Mouse (Mus musculus) liver, postnatal 0 days (tissue): ENCODE data around the gene Miga1. TPM values are rescaled to one million over a fixed set of nuclear protein-coding genes. Genes with fewer than 3 reads are reported as not detected.

ENCODE experiments used
- ATAC-seq: fragments of 200-750 bp; cut with Nextera tagmentation; 2 replicates; pipeline ENCODE4 v1.8.0; 2017; ENCODE audit warnings: mild to moderate bottlenecking, moderate library complexity
- DNase-seq: peaks from one replicate; pipeline ENCODE4 v3.0.0-alpha.2; 2016
- H3K27ac ChIP-seq: fragments of 300-500 bp; sonication (generic); 2 replicates; pipeline ENCODE4 v1.5.1; 2014; ENCODE audit warnings: antibody characterized with exemption, moderate library complexity, mild to moderate bottlenecking, low read depth
- H3K27me3 ChIP-seq: fragments of 300-500 bp; sonication (generic); 2 replicates; pipeline ENCODE4 v1.6.1; 2014; ENCODE audit warnings: low read length, control low read depth, mixed read lengths; ENCODE audit not compliant: insufficient read depth
- H3K36me3 ChIP-seq: fragments of 300-500 bp; sonication (generic); replicated peaks from 2 replicates; pipeline ENCODE4 v1.6.1; 2014; ENCODE audit warnings: mild to moderate bottlenecking, control low read depth, low read length, moderate library complexity, mixed read lengths; ENCODE audit not compliant: insufficient read depth
- H3K4me1 ChIP-seq: fragments of 300-500 bp; sonication (generic); 2 replicates; pipeline ENCODE4 v1.6.1; 2014; ENCODE audit warnings: antibody characterized with exemption, mild to moderate bottlenecking, control low read depth; ENCODE audit not compliant: insufficient read depth
- H3K4me2 ChIP-seq: fragments of 300-500 bp; sonication (generic); 2 replicates; pipeline ENCODE4 v1.6.1; 2014; ENCODE audit warnings: low read depth, mild to moderate bottlenecking, low read length, moderate library complexity, mixed read lengths
- H3K4me3 ChIP-seq: fragments of 300-500 bp; sonication (generic); 2 replicates; pipeline ENCODE4 v1.5.1; 2014; ENCODE audit warnings: low read depth, low read length
- H3K9ac ChIP-seq: fragments of 300-500 bp; sonication (generic); replicated peaks from 2 replicates; pipeline ENCODE4 v1.6.1; 2014; ENCODE audit warnings: mild to moderate bottlenecking, moderate library complexity
- H3K9me3 ChIP-seq: fragments of 300-500 bp; sonication (generic); 2 replicates; pipeline ENCODE4 v1.6.1; 2016; ENCODE audit warnings: mild to moderate bottlenecking, control low read depth, low read length, mixed read lengths
- CTCF ChIP-seq: sonication (generic); IDR thresholded peaks from 2 replicates; pipeline ENCODE4 v1.5.1; 2016; ENCODE audit warnings: antibody characterized with exemption, low read depth
- EP300 ChIP-seq: IDR thresholded peaks from 2 replicates; pipeline ENCODE4 v1.6.1; 2016; ENCODE audit warnings: antibody characterized with exemption, low read depth, mild to moderate bottlenecking
- WGBS: fragments of 180-500 bp; shearing (Covaris S2); extraction: QIAGEN DNeasy Blood & Tissue Kit; methylation state at CpG from one replicate; pipeline ENCODE4 v1.1.7; 2014; ENCODE audit not compliant: insufficient replicate concordance; 5-methylcytosine and 5-hydroxymethylcytosine counted together
- polyA plus RNA-seq: library from polyadenylated mRNA; unstranded; fragments of >200 nt; fragmentation: Nextera tagmentation; extraction: Ambion mirVana; gene quantifications from 2 replicates; pipeline ENCODE4 v1.2.1, GENCODE M21; 2015

The Miga1 gene
- polyA plus RNA-seq, 1 experiment from 2014 or later: 3.2 TPM

GRCm38 (mm10) chr3:152284306-152284705, 55.9 kb downstream of the Miga1 start:
- ATAC-seq (no peak), DNase-seq (no peak)
- no peaks in the 10 kb centered on the region for H3K9me3 ChIP-seq
- TF ChIP-seq CTCF (no peak), EP300 (no peak)
- H3K4me1 ChIP-seq: no peaks in the 10 kb centered on the region
- H3K9ac ChIP-seq: no peak overlapping the region
- H3K4me3 ChIP-seq: no peak overlapping the region
- H3K27me3 ChIP-seq: no peaks in the 10 kb centered on the region
- H3K36me3 ChIP-seq: peaks cover 18% of the 10 kb centered on the region
- no peak overlapping the region for H3K27ac ChIP-seq
- no peak overlapping the region for H3K4me2 ChIP-seq
- 92% methylated on average over 1 of the region's 1 CpGs for WGBS

- no peaks in the 10 kb centered on the region for H3K27me3 ChIP-seq
- no peak overlapping the region for H3K27ac ChIP-seq
- DNase-seq (no peak), ATAC-seq (no peak)
- 50% methylated on average over 3 of the region's 3 CpGs for WGBS
- peaks cover 21% of the 10 kb centered on the region for H3K36me3 ChIP-seq
- no peak overlapping the region for H3K9ac ChIP-seq
- no peak overlapping the region for H3K4me2 ChIP-seq
- TF ChIP-seq CTCF: no peak
- no peak for TF ChIP-seq EP300
- no peaks in the 10 kb centered on the region for H3K4me1 ChIP-seq
- H3K9me3 ChIP-seq: no peaks in the 10 kb centered on the region
- H3K4me3 ChIP-seq: no peak overlapping the region
These were observed 58.1 kb downstream of the Miga1 start for GRCm38 (mm10) chr3:152282126-152282525.

- Histone ChIP-seq H3K9me3 (no peaks in the 10 kb centered on the region), H3K4me1 (no peaks in the 10 kb centered on the region), H3K36me3 (peaks cover 10% of the 10 kb centered on the region), H3K9ac (no peak overlapping the region), H3K27me3 (no peaks in the 10 kb centered on the region), H3K27ac (no peak overlapping the region), H3K4me2 (no peak overlapping the region), H3K4me3 (no peak overlapping the region)
- ATAC-seq (no peak), DNase-seq (no peak)
- 71% methylated on average over 2 of the region's 2 CpGs for WGBS
- TF ChIP-seq CTCF (no peak), EP300 (no peak)
These were observed 61.8 kb downstream of the Miga1 start for GRCm38 (mm10) chr3:152278431-152278830.

- Histone ChIP-seq H3K4me1 (no peaks in the 10 kb centered on the region), H3K9ac (no peak overlapping the region), H3K27me3 (no peaks in the 10 kb centered on the region), H3K9me3 (no peaks in the 10 kb centered on the region), H3K4me3 (no peak overlapping the region), H3K27ac (no peak overlapping the region), H3K36me3 (peaks cover 10% of the 10 kb centered on the region; the same call in 1 of the 2 replicates), H3K4me2 (no peak overlapping the region)
- no peak for DNase-seq
- no peak for TF ChIP-seq CTCF
- no peak for TF ChIP-seq EP300
- 77% methylated on average over 2 of the region's 2 CpGs for WGBS
- ATAC-seq: no peak
These were observed 62.3 kb downstream of the Miga1 start for GRCm38 (mm10) chr3:152277912-152278311.

GRCm38 (mm10) chr3:152276935-152277334, 63.3 kb downstream of the Miga1 start:
- no peak overlapping the region for H3K4me2 ChIP-seq
- no peaks in the 10 kb centered on the region for H3K27me3 ChIP-seq
- no peak for TF ChIP-seq CTCF
- no peak for TF ChIP-seq EP300
- no peaks in the 10 kb centered on the region for H3K4me1 ChIP-seq
- 90% methylated on average over 3 of the region's 3 CpGs for WGBS
- no peak overlapping the region for H3K27ac ChIP-seq
- no peaks in the 10 kb centered on the region for H3K9me3 ChIP-seq
- ATAC-seq (no peak), DNase-seq (no peak)
- peaks cover 8% of the 10 kb centered on the region; the same call in 1 of the 2 replicates for H3K36me3 ChIP-seq
- no peak overlapping the region for H3K4me3 ChIP-seq
- no peak overlapping the region for H3K9ac ChIP-seq

GRCm38 (mm10) chr3:152275008-152275407, 65.2 kb downstream of the Miga1 start:
- Histone ChIP-seq H3K4me2 (no peak overlapping the region), H3K27ac (no peak overlapping the region), H3K4me3 (no peak overlapping the region), H3K9me3 (no peaks in the 10 kb centered on the region), H3K4me1 (no peaks in the 10 kb centered on the region), H3K27me3 (no peaks in the 10 kb centered on the region), H3K36me3 (peaks cover 8% of the 10 kb centered on the region; the same call in 1 of the 2 replicates), H3K9ac (no peak overlapping the region)
- ATAC-seq: no peak
- DNase-seq: no peak
- 83% methylated on average over 8 of the region's 8 CpGs for WGBS
- TF ChIP-seq EP300: no peak
- no peak for TF ChIP-seq CTCF
